In the genomic region with DNA sequence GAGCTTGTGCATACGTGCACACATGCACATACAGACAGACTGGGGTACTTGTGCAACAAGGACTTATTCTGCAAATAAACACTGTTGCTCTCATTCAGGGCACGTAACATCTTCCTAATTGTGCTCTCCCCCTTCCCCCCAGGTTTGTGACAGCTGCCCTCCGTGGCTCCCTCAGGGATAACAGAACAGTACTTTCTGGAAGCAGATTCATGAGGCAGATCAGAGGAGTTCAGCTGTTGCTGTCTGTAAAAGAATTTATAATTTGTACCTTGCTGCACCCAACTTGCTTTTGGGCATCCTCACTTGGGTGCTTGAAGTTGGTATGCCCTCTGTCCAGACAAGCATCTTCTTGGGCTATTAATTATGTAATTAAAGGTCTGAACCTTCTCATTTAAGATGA, we compare ENCODE assay signal across 27 mouse cellular contexts.
DNase-seq lines count a peak whose midpoint lies in the region; ATAC-seq and TF ChIP-seq lines count a peak whose summit lies in the region.
"Had no signal": no experiment of that assay in that cellular context is flagged by ENCODE, and none has a peak within 500 bp of the region (broad histone marks: within the 10 kb centered on the region; RNA-seq: fewer than 3 reads in every experiment).

No protein-coding gene starts in this region.

- WGBS in kidney, postnatal 0 days = 48% methylated on average over 3 of the region's 3 CpGs

- no peak for ATAC-seq in kidney, postnatal 0 days (replicated peaks; ENCODE audit: low FRiP score, low read depth)
- ATAC-seq: activated CD4-positive, CD25-positive, alpha-beta regulatory T cell, adult 4 months; CD4-positive, CD25-positive, alpha-beta regulatory T cell, adult 4 months; forebrain, embryonic 14.5 days; forebrain, embryonic 16.5 days; Patski had no signal

- no peaks in the 10 kb centered on the region for H3K4me1 ChIP-seq in kidney, postnatal 0 days (replicated peaks; ENCODE audit: insufficient read depth, low read length)

- no peaks in the 10 kb centered on the region for H3K9me3 ChIP-seq in kidney, postnatal 0 days (replicated peaks; ENCODE audit: low read length)
- H3K9me3 ChIP-seq: embryonic facial prominence, embryonic 13.5 days; embryonic facial prominence, embryonic 15.5 days; forebrain, embryonic 12.5 days; G1E had no signal

- H3K4me3 ChIP-seq in kidney, postnatal 0 days (replicated peaks; ENCODE audit: low read depth, low read length) = no peak overlapping the region
- H3K4me3 ChIP-seq: embryonic facial prominence, embryonic 13.5 days; embryonic facial prominence, embryonic 15.5 days; erythroblast, embryonic 14.5 days; forebrain, embryonic 10.5 days; forebrain, embryonic 12.5 days had no signal

- H3K36me3 ChIP-seq in kidney, postnatal 0 days (ENCODE audit: insufficient read depth, low read length) = no peaks in the 10 kb centered on the region
- H3K36me3 ChIP-seq: embryonic facial prominence, embryonic 13.5 days; embryonic facial prominence, embryonic 15.5 days; forebrain, embryonic 10.5 days; forebrain, embryonic 12.5 days; G1E had no signal

- H3K4me2 ChIP-seq in kidney, postnatal 0 days (ENCODE audit: low read length) = no peak overlapping the region
- H3K4me2 ChIP-seq: embryonic facial prominence, embryonic 13.5 days; embryonic facial prominence, embryonic 15.5 days; forebrain, embryonic 12.5 days had no signal

- peak; percentile 79 for DNase-seq in heart, adult 11 months
- no peak for DNase-seq in heart, adult 9 months (ENCODE audit: low spot score in 2 of 2)
- DNase-seq in kidney, postnatal 0 days (ENCODE audit: low spot score) = peak; percentile 31
- no peak for DNase-seq in kidney, postnatal 36 days
- no peak for DNase-seq in retina, postnatal 1 day
- DNase-seq: adrenal gland, adult 8-10 months; adrenal gland, postnatal 25 days; B cell, adult 2 months; cerebellum, adult 11 months; cerebellum, adult 18-20 months; cerebellum, adult 8-10 months; cerebellum, adult 9-11 months; cerebellum, postnatal 14 days; cerebellum, postnatal 36 days; embryo, embryonic 11 days had no signal

- TF ChIP-seq CTCF in kidney, postnatal 0 days (IDR thresholded peaks at IDR 0.05; ENCODE audit: low read depth) = no peak

- no peak overlapping the region for H3K9ac ChIP-seq in kidney, postnatal 0 days (ENCODE audit: low read depth, low read length)
- H3K9ac ChIP-seq: embryonic facial prominence, embryonic 13.5 days; embryonic facial prominence, embryonic 15.5 days; forebrain, embryonic 12.5 days had no signal

- no peaks in the 10 kb centered on the region for H3K27me3 ChIP-seq in kidney, postnatal 0 days (ENCODE audit: insufficient read depth, low read length)
- H3K27me3 ChIP-seq: CH12.LX; embryonic facial prominence, embryonic 13.5 days; embryonic facial prominence, embryonic 15.5 days; Patski had no signal

- H3K27ac ChIP-seq in kidney, postnatal 0 days = no peak overlapping the region
- H3K27ac ChIP-seq: embryonic facial prominence, embryonic 13.5 days; embryonic facial prominence, embryonic 15.5 days; forebrain, embryonic 10.5 days; forebrain, embryonic 12.5 days had no signal

Comparison
In these comparisons a context has a peak if more than half of its experiments do, and no peak if none do; other contexts are left out.
1. DNase-seq: peak in heart, adult 11 months (single experiment) and kidney, postnatal 0 days (single experiment); none in heart, adult 9 months (0 of 2), kidney, postnatal 36 days (0 of 2) and retina, postnatal 1 day (single experiment).